Mouse (Mus musculus): Measurements from ENCODE around the gene 1810009A15Rik. TPM values are rescaled to one million over a fixed set of nuclear protein-coding genes. Genes with fewer than 3 reads are reported as not detected.
A peak's percentile ranks its signal among the peaks of the same experiment; 100 is the strongest.

Gene 1810009A15Rik
- total and polyA plus RNA-seq, 2 experiments from 2014 or later, result 28.4 to 37.3 TPM

- 15% methylated on average over 3 of the region's 3 CpGs for WGBS
These were observed 7.6 kb upstream of the 1810009A15Rik start for GRCm38 (mm10) chr19:8881034-8881392.

DNA sequence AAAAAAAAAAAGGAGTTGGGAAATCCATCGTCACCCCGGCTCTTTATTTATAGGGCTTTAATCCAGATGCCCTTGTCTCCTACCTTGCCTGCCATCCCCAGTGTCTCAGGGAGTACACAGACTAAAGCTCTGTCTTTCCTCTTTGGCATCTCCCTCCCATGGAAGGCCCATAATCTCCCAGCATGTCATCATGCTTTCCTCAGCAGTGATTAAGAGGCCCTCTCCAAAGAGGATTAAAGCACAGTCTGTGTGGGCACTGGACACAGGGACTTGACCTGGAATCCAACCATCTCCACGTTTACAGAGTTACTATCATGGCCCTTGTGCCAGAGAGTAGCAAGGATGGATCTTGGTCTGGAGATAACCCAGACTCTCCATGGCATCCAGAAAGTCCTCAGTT, 5.0 kb upstream of the 1810009A15Rik start, which contains the start of the genes Lbhd1 and Gm49403:
Gene Lbhd1 (plus strand): TSS at position 117 of the 400 bp plus-strand sequence.
Gene Gm49403 (plus strand): TSS at position 315 of the 400 bp plus-strand sequence.
- Histone ChIP-seq H3K9me3 (replicated peaks; ENCODE audit: control insufficient read depth, low read length) (no peaks in the 10 kb centered on the region), H3K36me3 (replicated peaks; ENCODE audit: control insufficient read depth, insufficient read depth, low read length) (0 out of 2 replicates have a peak, but pooled peaks cover under 1% of the 10 kb centered on the region), H3K4me1 (ENCODE audit: control insufficient read depth, insufficient read depth) (peaks cover 9% of the 10 kb centered on the region), H3K9ac (replicated peaks; ENCODE audit: low read depth, low read length) (no peak within 1 kb of the TSS), H3K27me3 (ENCODE audit: control insufficient read depth, insufficient read depth, low read length) (no peaks in the 10 kb centered on the region), H3K4me3 (ENCODE audit: low read depth, low read length) (no peak within 1 kb of the TSS), H3K27ac (ENCODE audit: low read depth) (no peak within 1 kb of the TSS), H3K4me2 (ENCODE audit: low read depth, low read length) (no peak within 1 kb of the TSS)
- 45% methylated on average over 3 of the region's 3 CpGs for WGBS
- DNase-seq (ENCODE audit: low spot score) (no peak), ATAC-seq (ENCODE audit: insufficient read depth, low read depth) (no peak)
- TF ChIP-seq EP300 (IDR thresholded peaks at IDR 0.05; ENCODE audit: low read depth) (no peak), CTCF (IDR thresholded peaks at IDR 0.05; ENCODE audit: low read depth) (no peak)

More at GRCm38 (mm10) chr19:8881034-8881392, 7.6 kb upstream of the 1810009A15Rik start:
- ATAC-seq (ENCODE audit: insufficient read depth, low read depth) (no peak), DNase-seq (ENCODE audit: low spot score) (no peak)
- no peak overlapping the region for H3K9ac ChIP-seq (replicated peaks; ENCODE audit: low read depth, low read length)
- H3K27ac ChIP-seq (ENCODE audit: low read depth), result peak overlapping the region; percentile 20; the same call in 1 of the 2 replicates
- peaks cover 16% of the 10 kb centered on the region for H3K36me3 ChIP-seq (replicated peaks; ENCODE audit: control insufficient read depth, insufficient read depth, low read length)
- H3K4me3 ChIP-seq (ENCODE audit: low read depth, low read length), result peak overlapping the region; percentile 72
- no peaks in the 10 kb centered on the region for H3K9me3 ChIP-seq (replicated peaks; ENCODE audit: control insufficient read depth, low read length)
- TF ChIP-seq EP300 (IDR thresholded peaks at IDR 0.05; ENCODE audit: low read depth), result no peak
- TF ChIP-seq CTCF (IDR thresholded peaks at IDR 0.05; ENCODE audit: low read depth), result no peak
- H3K27me3 ChIP-seq (ENCODE audit: control insufficient read depth, insufficient read depth, low read length), result no peaks in the 10 kb centered on the region
- peaks cover 3% of the 10 kb centered on the region for H3K4me1 ChIP-seq (ENCODE audit: control insufficient read depth, insufficient read depth)
- H3K4me2 ChIP-seq (ENCODE audit: low read depth, low read length), result peak overlapping the region; percentile 93

GRCm38 (mm10) chr19:8886916-8887584, 1.6 kb upstream of the 1810009A15Rik start:
- 70% methylated on average over 1 of the region's 1 CpGs for WGBS
- H3K27me3 ChIP-seq (ENCODE audit: control insufficient read depth, insufficient read depth, low read length), result no peaks in the 10 kb centered on the region
- H3K36me3 ChIP-seq (replicated peaks; ENCODE audit: control insufficient read depth, insufficient read depth, low read length), result no peaks in the 10 kb centered on the region; the same call in 1 of the 2 replicates
- TF ChIP-seq EP300 (IDR thresholded peaks at IDR 0.05; ENCODE audit: low read depth) (no peak), CTCF (IDR thresholded peaks at IDR 0.05; ENCODE audit: low read depth) (no peak)
- no peaks in the 10 kb centered on the region for H3K9me3 ChIP-seq (replicated peaks; ENCODE audit: control insufficient read depth, low read length)
- no peak overlapping the region for H3K4me2 ChIP-seq (ENCODE audit: low read depth, low read length)
- peaks cover 5% of the 10 kb centered on the region; the same call in 1 of the 2 replicates for H3K4me1 ChIP-seq (ENCODE audit: control insufficient read depth, insufficient read depth)
- no peak overlapping the region for H3K27ac ChIP-seq (ENCODE audit: low read depth)
- no peak overlapping the region for H3K4me3 ChIP-seq (ENCODE audit: low read depth, low read length)
- no peak for DNase-seq (ENCODE audit: low spot score)
- H3K9ac ChIP-seq (replicated peaks; ENCODE audit: low read depth, low read length), result no peak overlapping the region
- no peak for ATAC-seq (ENCODE audit: insufficient read depth, low read depth)

DNA sequence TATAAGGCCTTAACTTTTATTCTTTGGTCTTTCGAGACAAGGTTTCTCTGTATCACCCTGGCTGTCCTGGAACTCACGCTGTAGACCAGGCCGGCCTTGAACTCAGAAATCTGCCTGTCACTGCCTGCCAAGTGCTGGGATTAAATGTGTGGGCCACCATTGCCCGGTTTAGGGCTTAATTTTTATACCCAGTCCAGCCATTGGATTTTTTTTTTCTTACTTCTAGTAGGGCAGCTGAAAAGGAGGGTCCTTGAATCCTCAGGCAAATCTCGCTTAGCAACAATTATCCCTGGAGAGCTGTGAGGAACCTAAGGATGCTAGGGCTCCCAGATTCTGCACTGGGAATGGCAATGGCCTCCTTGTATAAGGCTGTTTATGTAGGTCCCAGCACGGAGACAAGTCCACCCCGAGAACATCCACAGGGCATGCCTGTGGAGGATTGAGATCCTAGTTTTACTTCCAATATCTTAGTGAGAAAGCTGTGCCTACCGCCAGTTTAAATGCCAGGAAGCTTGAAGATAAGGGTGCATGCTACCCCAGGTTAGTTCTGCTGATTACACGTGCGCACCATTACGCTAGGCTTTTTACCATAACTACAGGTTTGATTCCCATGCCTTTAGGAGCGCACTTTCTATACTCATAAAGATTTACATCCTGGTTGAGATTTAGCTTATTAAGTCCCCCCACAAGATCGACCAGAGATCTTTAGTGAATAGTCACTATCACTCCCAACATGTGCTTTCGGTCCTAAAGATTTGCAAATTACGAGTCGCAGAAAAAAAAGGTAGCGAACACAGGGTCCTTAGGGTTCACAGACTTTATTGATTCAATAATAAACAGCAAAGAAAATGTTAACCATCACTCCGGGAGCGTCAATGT, 829 bp upstream of the 1810009A15Rik start:
- H3K4me1 ChIP-seq (ENCODE audit: control insufficient read depth, insufficient read depth), result peaks cover 5% of the 10 kb centered on the region; the same call in 1 of the 2 replicates
- peak overlapping the region; percentile 61 for H3K4me3 ChIP-seq (ENCODE audit: low read depth, low read length)
- no peaks in the 10 kb centered on the region for H3K9me3 ChIP-seq (replicated peaks; ENCODE audit: control insufficient read depth, low read length)
- peak overlapping the region; percentile 65 for H3K4me2 ChIP-seq (ENCODE audit: low read depth, low read length)
- H3K9ac ChIP-seq (replicated peaks; ENCODE audit: low read depth, low read length), result peak overlapping the region; percentile 65
- ATAC-seq (ENCODE audit: insufficient read depth, low read depth), result no peak
- peak overlapping the region; percentile 70 for H3K27ac ChIP-seq (ENCODE audit: low read depth)
- no peaks in the 10 kb centered on the region for H3K27me3 ChIP-seq (ENCODE audit: control insufficient read depth, insufficient read depth, low read length)
- DNase-seq (ENCODE audit: low spot score), result no peak
- no peaks in the 10 kb centered on the region; the same call in 1 of the 2 replicates for H3K36me3 ChIP-seq (replicated peaks; ENCODE audit: control insufficient read depth, insufficient read depth, low read length)
- TF ChIP-seq CTCF (IDR thresholded peaks at IDR 0.05; ENCODE audit: low read depth), result no peak
- no peak for TF ChIP-seq EP300 (IDR thresholded peaks at IDR 0.05; ENCODE audit: low read depth)
- WGBS, result 20% methylated on average over 19 of the region's 19 CpGs
